Mouse (Mus musculus): ENCODE data around the gene Vmn2r18.

The Vmn2r18 gene

GRCm38 (mm10) chr5:151605921-151606320, at the start of gene Vmn2r18:
Vmn2r18 (minus strand) TSS chr5:151606021.
- no peak for DNase-seq (ENCODE audit: low spot score in 2 of 2)

- no peak for DNase-seq (ENCODE audit: low spot score in 2 of 2)
Observed at GRCm38 (mm10) chr5:151651411-151651784, 45.6 kb upstream of the Vmn2r18 start.

DNA sequence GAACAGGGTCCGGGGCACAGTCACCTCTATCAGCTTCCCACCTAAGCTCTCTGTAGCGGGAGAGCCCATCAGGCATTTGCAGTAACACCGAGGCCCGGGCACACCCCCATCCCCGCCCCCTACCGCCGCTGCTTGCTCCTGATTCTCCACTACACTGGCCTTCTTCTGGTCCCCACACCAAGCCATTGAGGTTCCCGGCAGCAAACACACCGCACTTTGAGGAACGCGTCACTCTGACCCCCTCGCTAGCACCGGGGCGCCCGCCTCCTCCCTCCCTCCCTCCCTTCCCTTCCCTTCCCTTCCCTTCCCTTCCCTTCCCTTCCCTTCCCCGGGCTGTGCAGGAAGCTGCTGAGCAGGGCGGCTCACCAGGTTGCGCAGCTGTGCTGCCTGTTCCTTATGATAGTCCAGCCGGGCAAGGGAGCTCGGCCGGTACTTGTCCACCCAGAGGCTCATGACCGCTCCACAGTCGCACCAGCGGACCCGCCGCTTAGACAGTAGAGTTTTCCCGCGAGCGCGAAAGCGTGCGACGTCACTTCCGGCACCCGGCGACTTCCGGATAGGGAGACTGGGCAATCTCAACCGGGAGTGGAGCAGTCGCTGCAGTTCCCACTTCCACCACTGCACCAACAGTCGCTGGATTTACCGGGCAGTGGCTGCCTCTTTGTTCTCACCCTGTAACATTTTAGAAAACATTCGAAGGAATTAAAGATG, 45.0 kb upstream of the Vmn2r18 start, which contains the start of gene Rfc3:
Rfc3 (minus strand) TSS at position 543 of the 711 bp plus-strand sequence.
- peak; percentile 93 to 97 for DNase-seq (ENCODE audit: low spot score in 2 of 2)

GRCm38 (mm10) chr5:151644845-151645244, 39.0 kb upstream of the Vmn2r18 start:
- DNase-seq (ENCODE audit: low spot score in 2 of 2): peak in 1 of 2 experiments; percentile 29

GRCm38 (mm10) chr5:151642867-151643266, 37.0 kb upstream of the Vmn2r18 start:
- DNase-seq (ENCODE audit: low spot score in 2 of 2): no peak

- no peak for DNase-seq (ENCODE audit: low spot score in 2 of 2)
Observed at GRCm38 (mm10) chr5:151642102-151642501, 36.3 kb upstream of the Vmn2r18 start.

DNA sequence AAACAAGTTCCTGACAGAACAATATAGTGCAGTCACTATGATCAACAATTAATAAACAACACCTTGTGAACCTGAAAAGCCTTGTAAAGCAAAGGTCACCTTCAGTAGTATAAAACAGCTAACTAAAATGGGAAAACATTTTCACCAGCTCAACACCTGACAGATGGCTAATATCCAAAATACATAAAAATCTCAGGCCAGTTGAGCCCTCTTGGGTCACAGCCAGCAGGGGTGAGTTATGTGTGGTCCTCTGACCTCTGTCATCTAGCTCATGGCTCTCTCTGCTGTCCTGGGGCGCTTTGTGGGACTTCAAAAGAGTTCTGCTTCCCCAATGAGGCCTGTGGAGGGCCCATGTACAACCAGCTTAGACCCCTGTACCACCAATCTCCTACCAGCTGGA, 4.1 kb downstream of the Vmn2r18 start:
- no peak for DNase-seq (ENCODE audit: low spot score in 2 of 2)
